Mouse (Mus musculus): ENCODE measurements around the gene Scnm1. TPM values are rescaled to one million over a fixed set of nuclear protein-coding genes. Genes with fewer than 3 reads are reported as not detected.
A peak's percentile ranks its signal among the peaks of the same experiment; 100 is the strongest.

Gene Scnm1
- polyA plus RNA-seq, 1 experiment: 139 TPM

GRCm38 (mm10) chr3:95161618-95162344, 28.0 kb upstream of the Scnm1 start:
- Histone ChIP-seq H3K27ac (ENCODE audit: insufficient read depth, low read length) (no peak overlapping the region), H3K4me1 (ENCODE audit: control insufficient read depth, insufficient read depth, low read length) (peaks cover 28% of the 10 kb centered on the region), H3K27me3 (ENCODE audit: control insufficient read depth, insufficient read depth, low read length) (no peaks in the 10 kb centered on the region), H3K4me3 (replicated peaks; ENCODE audit: insufficient read depth, low read depth, low read length) (peak overlapping the region; percentile 95)
- whole genome bisulfite sequencing: 16% methylated on average over 9 of the region's 9 CpGs
- DNase-seq: no peak
- TF ChIP-seq CTCF (IDR thresholded peaks at IDR 0.05; ENCODE audit: borderline replicate concordance, insufficient read depth, low read depth, low read length) (no peak), POLR2A (IDR thresholded peaks at IDR 0.05; ENCODE audit: borderline replicate concordance, insufficient read depth, low read length) (no peak)

- Histone ChIP-seq H3K4me3 (replicated peaks; ENCODE audit: insufficient read depth, low read depth, low read length) (peak overlapping the region; percentile 95), H3K4me1 (ENCODE audit: control insufficient read depth, insufficient read depth, low read length) (peaks cover 28% of the 10 kb centered on the region), H3K27me3 (ENCODE audit: control insufficient read depth, insufficient read depth, low read length) (no peaks in the 10 kb centered on the region), H3K27ac (ENCODE audit: insufficient read depth, low read length) (no peak overlapping the region)
- DNase-seq: peak; percentile 38 to 62
- TF ChIP-seq POLR2A (IDR thresholded peaks at IDR 0.05; ENCODE audit: borderline replicate concordance, insufficient read depth, low read length) (no peak), CTCF (IDR thresholded peaks at IDR 0.05; ENCODE audit: borderline replicate concordance, insufficient read depth, low read depth, low read length) (no peak)
- under 1% methylated on average over 30 of the region's 30 CpGs for WGBS
These were observed 27.3 kb upstream of the Scnm1 start for GRCm38 (mm10) chr3:95161041-95161551.

- WGBS: under 1% methylated on average over 64 of the region's 66 CpGs
- H3K27me3 ChIP-seq (ENCODE audit: control insufficient read depth, insufficient read depth, low read length): no peaks in the 10 kb centered on the region
- peak within 1 kb of the TSS; percentile 34 for H3K27ac ChIP-seq (ENCODE audit: insufficient read depth, low read length)
- DNase-seq: peak; percentile 88 to 94
- peaks cover 28% of the 10 kb centered on the region for H3K4me1 ChIP-seq (ENCODE audit: control insufficient read depth, insufficient read depth, low read length)
- TF ChIP-seq POLR2A (IDR thresholded peaks at IDR 0.05; ENCODE audit: borderline replicate concordance, insufficient read depth, low read length) (peak; percentile 84; the same call in 1 of the 2 replicates), CTCF (IDR thresholded peaks at IDR 0.05; ENCODE audit: borderline replicate concordance, insufficient read depth, low read depth, low read length) (no peak)
- peak within 1 kb of the TSS; percentile 95 for H3K4me3 ChIP-seq (replicated peaks; ENCODE audit: insufficient read depth, low read depth, low read length)
These were observed 26.5 kb upstream of the Scnm1 start, which contains the start of gene Sema6c for GRCm38 (mm10) chr3:95159987-95160963. Sema6c (plus strand) TSS chr3:95160457.

DNA sequence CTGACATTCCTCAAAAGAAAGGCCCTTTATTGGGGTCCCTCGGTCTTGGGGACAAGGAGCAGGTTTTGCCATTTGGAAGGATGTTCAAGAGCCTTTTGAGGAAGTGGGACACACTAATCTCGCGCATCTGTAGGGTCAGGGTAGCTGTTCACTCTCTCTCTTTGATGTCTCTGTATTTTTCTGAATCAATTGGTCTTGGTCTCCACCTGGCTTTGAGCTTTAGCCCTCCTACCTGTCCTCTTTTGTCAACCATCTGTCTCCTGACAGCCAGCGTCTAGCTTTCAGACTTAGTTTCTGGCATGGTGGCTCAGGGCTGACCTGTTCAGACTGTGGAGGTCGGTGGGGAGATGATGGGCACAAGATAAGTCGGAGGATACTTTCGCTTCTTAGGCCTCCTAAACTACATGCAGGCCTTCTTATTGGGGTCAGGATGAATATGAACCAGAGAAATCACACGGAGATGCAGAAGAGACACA, 25.7 kb upstream of the Scnm1 start:
- no peaks in the 10 kb centered on the region for H3K27me3 ChIP-seq (ENCODE audit: control insufficient read depth, insufficient read depth, low read length)
- TF ChIP-seq POLR2A (IDR thresholded peaks at IDR 0.05; ENCODE audit: borderline replicate concordance, insufficient read depth, low read length): no peak
- no peak for TF ChIP-seq CTCF (IDR thresholded peaks at IDR 0.05; ENCODE audit: borderline replicate concordance, insufficient read depth, low read depth, low read length)
- H3K4me1 ChIP-seq (ENCODE audit: control insufficient read depth, insufficient read depth, low read length): peaks cover 28% of the 10 kb centered on the region
- DNase-seq: peak in 1 of 2 experiments; percentile 27
- 20% methylated on average over 8 of the region's 8 CpGs for WGBS
- peak overlapping the region; percentile 34; the same call in 1 of the 2 replicates for H3K27ac ChIP-seq (ENCODE audit: insufficient read depth, low read length)
- peak overlapping the region; percentile 73 for H3K4me3 ChIP-seq (replicated peaks; ENCODE audit: insufficient read depth, low read depth, low read length)

DNA sequence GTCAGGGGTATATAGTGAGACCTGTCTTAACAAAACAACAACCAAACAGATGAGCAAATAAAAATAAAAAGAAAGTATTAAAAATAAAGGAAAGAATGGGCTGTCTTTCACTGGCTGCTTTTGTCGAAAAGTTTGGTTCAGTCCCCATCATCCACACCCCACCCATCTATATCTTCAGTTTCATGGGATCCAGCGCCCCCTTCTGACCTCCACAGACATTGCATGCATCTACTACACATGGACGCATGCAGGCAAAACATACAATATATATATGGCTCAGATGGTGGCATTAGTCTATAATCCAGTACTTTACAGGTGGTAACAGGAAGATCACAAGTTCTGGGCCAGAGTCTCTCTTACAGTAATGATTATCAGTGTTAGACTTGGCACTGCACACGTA, 20.1 kb upstream of the Scnm1 start:
- Histone ChIP-seq H3K27me3 (ENCODE audit: control insufficient read depth, insufficient read depth, low read length) (no peaks in the 10 kb centered on the region), H3K27ac (ENCODE audit: insufficient read depth, low read length) (no peak overlapping the region), H3K4me1 (ENCODE audit: control insufficient read depth, insufficient read depth, low read length) (no peaks in the 10 kb centered on the region), H3K4me3 (replicated peaks; ENCODE audit: insufficient read depth, low read depth, low read length) (no peak overlapping the region)
- WGBS: 44% methylated on average over 4 of the region's 4 CpGs
- peak in 1 of 2 experiments; percentile 50 for DNase-seq
- TF ChIP-seq CTCF (IDR thresholded peaks at IDR 0.05; ENCODE audit: borderline replicate concordance, insufficient read depth, low read depth, low read length) (peak; percentile 58), POLR2A (IDR thresholded peaks at IDR 0.05; ENCODE audit: borderline replicate concordance, insufficient read depth, low read length) (no peak)

DNA sequence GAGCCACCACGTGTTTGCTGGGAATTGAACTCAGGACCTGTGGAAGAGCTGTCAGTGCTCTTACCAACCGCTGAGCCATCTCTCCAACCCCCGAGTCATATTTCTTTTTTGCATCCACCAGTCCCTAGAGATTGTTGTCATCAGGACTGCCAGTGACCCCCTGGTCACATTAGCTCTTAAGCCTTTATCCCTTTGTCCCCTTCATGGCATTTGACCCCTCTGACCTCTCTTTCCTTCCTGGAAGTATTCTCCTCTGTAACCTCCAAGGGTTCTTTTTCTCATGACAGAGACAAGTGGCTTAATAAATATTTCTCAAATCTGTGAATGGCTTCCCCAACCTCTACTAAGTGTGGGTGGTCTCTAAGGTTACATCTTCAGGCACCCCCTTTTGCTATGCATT, 14.1 kb upstream of the Scnm1 start:
- 61% methylated on average over 3 of the region's 3 CpGs for whole genome bisulfite sequencing
- TF ChIP-seq POLR2A (IDR thresholded peaks at IDR 0.05; ENCODE audit: borderline replicate concordance, insufficient read depth, low read length) (no peak), CTCF (IDR thresholded peaks at IDR 0.05; ENCODE audit: borderline replicate concordance, insufficient read depth, low read depth, low read length) (no peak)
- Histone ChIP-seq H3K27me3 (ENCODE audit: control insufficient read depth, insufficient read depth, low read length) (no peaks in the 10 kb centered on the region), H3K4me3 (replicated peaks; ENCODE audit: insufficient read depth, low read depth, low read length) (no peak overlapping the region), H3K27ac (ENCODE audit: insufficient read depth, low read length) (no peak overlapping the region), H3K4me1 (ENCODE audit: control insufficient read depth, insufficient read depth, low read length) (no peaks in the 10 kb centered on the region)
- DNase-seq: no peak

DNA sequence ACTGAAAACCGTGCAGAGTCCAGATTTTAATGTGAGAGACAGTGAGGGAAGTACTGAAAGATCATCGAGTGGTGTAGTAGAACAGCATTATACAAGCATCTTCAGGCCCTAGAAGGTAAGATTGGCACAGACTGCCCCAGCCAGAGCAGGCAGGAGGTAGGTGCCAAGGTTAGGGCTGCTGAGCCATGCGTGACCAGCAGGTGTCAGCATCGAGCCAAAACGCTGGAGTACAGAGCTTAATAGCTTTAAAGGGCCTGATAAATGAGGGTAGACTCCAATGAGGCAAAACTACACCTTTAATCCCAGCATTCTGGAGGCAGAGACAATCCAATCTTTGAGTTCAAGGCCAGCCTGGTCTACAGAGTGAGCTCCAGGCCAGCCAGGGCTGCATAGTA, 8.8 kb upstream of the Scnm1 start:
- WGBS: 9% methylated on average over 5 of the region's 5 CpGs
- Histone ChIP-seq H3K4me1 (ENCODE audit: control insufficient read depth, insufficient read depth, low read length) (no peaks in the 10 kb centered on the region), H3K4me3 (replicated peaks; ENCODE audit: insufficient read depth, low read depth, low read length) (no peak overlapping the region), H3K27ac (ENCODE audit: insufficient read depth, low read length) (no peak overlapping the region), H3K27me3 (ENCODE audit: control insufficient read depth, insufficient read depth, low read length) (no peaks in the 10 kb centered on the region)
- DNase-seq: peak; percentile 88 to 95
- peak; percentile 98 for TF ChIP-seq CTCF (IDR thresholded peaks at IDR 0.05; ENCODE audit: borderline replicate concordance, insufficient read depth, low read depth, low read length)
- TF ChIP-seq POLR2A (IDR thresholded peaks at IDR 0.05; ENCODE audit: borderline replicate concordance, insufficient read depth, low read length): no peak

All from cerebellum, adult 2 months (tissue).